Mouse (Mus musculus): ENCODE measurements at regions not wholly inside any gene's neighbourhood (a gene's known extent, or its start where the extent isn't known, plus 50 kb on each side); places are given as distances from the start of the nearest gene placed in this dataset.

DNA sequence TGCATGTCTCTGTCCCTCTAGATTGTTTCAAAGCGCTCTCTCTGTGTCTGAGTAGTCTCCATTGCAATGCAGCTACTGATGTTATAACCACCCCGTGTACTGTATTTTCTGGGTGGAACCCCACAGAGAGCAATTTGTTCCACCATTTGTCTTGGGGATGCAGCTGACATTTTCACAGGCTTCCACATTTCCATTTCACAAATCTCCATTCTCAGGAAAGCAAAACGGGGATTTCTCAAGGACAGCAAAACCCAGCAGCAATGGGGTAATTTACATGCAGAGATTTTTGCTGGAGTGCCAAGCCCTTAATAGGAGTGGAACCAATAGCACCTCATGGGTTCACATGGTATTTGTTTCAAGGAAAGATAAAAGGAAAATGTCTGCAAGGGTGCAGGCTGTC lies 412.5 kb upstream of the Rgma start:
- no peaks in the 10 kb centered on the region for H3K9me3 ChIP-seq (replicated peaks)
- ATAC-seq (replicated peaks; ENCODE audit: low FRiP score) = no peak

DNA sequence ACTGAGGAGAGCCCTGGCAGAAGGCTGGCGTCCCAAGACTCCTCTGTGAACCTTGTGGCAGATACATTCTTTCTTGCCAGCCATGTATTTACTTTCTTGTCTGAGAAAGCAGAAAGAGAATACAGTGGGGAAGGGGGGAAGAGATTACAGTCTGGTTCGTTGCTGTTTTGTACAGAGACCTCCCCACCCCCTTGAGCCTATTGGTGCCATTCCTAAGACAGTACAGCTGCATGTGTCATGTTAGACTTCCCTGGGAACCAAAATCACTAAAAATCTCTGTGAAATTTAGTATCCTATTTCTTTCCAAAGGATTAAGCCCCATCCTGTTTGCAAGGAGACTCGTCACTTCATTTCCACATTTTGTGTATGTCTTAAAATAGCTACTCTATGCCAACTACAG lies 411.4 kb upstream of the Rgma start:
- Histone ChIP-seq H3K9ac (no peak overlapping the region), H3K27me3 (no peaks in the 10 kb centered on the region), H3K36me3 (no peaks in the 10 kb centered on the region), H3K4me1 (0 out of 2 replicates have a peak, but pooled peaks cover 3% of the 10 kb centered on the region), H3K4me2 (no peak overlapping the region), H3K9me3 (replicated peaks) (no peaks in the 10 kb centered on the region), H3K4me3 (replicated peaks) (no peak overlapping the region), H3K27ac (no peak overlapping the region)
- no peak for ATAC-seq (replicated peaks; ENCODE audit: low FRiP score)
- 79% methylated on average over 3 of the region's 3 CpGs for WGBS

More for the DNA sequence above, 412.5 kb upstream of the Rgma start:
- 64% methylated on average over 3 of the region's 3 CpGs for WGBS
- Histone ChIP-seq H3K27ac (no peak overlapping the region), H3K4me2 (no peak overlapping the region), H3K36me3 (no peaks in the 10 kb centered on the region), H3K9ac (no peak overlapping the region), H3K27me3 (no peaks in the 10 kb centered on the region), H3K4me3 (replicated peaks) (no peak overlapping the region), H3K4me1 (0 out of 2 replicates have a peak, but pooled peaks cover 3% of the 10 kb centered on the region)

DNA sequence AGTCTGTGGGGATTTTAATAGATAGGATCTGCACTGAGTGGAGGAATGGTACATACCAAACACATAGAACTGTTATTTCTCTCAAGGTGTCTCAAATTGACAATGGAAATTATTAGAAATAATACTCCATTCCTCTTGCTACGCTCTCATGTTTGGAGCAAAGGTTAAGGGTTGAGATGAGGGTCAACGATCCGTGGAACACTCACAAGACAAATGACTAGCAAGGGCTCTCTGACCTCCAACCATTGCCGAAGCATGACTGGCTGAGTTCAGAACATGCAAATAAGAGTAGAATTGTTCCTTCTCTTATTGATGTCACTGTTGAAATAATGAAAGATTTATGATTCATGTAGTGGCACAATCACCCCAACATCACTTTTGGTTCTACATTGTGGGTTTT lies 407.1 kb upstream of the Rgma start:
- H3K9ac ChIP-seq = no peak overlapping the region
- H3K9me3 ChIP-seq (replicated peaks) = no peaks in the 10 kb centered on the region
- no peak overlapping the region for H3K4me2 ChIP-seq
- no peaks in the 10 kb centered on the region for H3K4me1 ChIP-seq
- WGBS = 35% methylated on average over 4 of the region's 4 CpGs
- ATAC-seq (replicated peaks; ENCODE audit: low FRiP score) = no peak
- no peaks in the 10 kb centered on the region for H3K36me3 ChIP-seq
- no peaks in the 10 kb centered on the region for H3K27me3 ChIP-seq
- H3K4me3 ChIP-seq (replicated peaks) = no peak overlapping the region
- no peak overlapping the region for H3K27ac ChIP-seq

DNA sequence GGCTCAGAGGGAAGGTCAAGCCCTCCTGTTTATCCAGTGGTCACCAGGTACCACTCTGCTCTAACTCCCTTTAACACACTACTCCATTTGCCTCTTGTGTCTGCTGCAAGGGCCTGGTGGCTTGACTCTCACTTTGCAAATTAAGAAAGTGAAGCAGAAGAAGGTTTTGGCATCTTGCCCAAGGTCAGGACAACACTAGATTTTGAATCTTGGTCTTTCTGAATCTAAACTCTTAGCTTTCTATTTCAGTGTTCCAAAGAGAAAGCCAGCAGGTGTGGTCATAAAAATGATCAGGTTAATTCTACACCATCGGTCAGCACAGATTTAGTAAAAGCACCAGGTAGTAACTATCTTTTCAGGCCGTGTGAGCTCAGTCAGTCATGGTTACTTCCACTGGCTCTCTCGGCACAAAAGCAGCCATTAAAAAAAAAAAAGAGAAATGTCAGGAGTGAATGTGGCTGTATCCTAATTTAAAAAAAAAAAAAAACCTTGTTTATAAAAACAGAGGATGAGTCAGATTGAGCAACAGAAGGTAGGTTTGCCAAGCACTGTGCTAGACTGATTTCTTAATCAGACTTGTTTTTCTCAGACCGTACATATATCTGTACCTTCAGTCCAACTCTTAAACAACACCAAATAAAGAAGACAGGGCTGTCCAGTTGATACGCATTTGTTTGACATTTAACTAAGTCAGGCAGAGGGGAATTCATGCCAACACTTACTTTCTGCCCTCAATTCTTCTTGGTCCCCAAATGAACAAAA lies 403.6 kb upstream of the Rgma start:
- no peaks in the 10 kb centered on the region for H3K4me1 ChIP-seq
- H3K27ac ChIP-seq = no peak overlapping the region
- no peaks in the 10 kb centered on the region for H3K27me3 ChIP-seq
- no peak for ATAC-seq (replicated peaks; ENCODE audit: low FRiP score)
- no peaks in the 10 kb centered on the region for H3K9me3 ChIP-seq (replicated peaks)
- no peak overlapping the region for H3K4me2 ChIP-seq
- 70% methylated on average over 5 of the region's 5 CpGs for WGBS
- H3K4me3 ChIP-seq (replicated peaks) = no peak overlapping the region
- H3K9ac ChIP-seq = no peak overlapping the region
- H3K36me3 ChIP-seq = no peaks in the 10 kb centered on the region

DNA sequence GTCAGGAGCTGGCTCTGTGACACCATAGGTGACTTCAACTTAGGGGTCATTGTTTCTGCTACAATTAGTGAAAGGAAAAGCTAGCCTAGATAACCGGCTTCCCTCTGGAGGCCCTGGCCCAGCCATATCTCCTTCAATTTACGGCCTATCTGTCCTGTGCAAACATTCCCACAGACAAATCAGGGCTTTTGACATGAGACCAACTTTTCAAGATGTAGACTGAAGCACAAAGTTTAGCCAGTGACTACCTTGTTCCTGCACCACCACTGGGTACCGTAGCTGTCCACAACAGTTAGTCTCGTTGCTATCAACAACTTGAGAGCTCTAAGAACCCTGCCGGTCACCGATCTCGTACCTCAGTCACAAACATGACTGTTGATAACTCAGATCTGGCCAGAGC lies 402.9 kb upstream of the Rgma start:
- Histone ChIP-seq H3K4me1 (no peaks in the 10 kb centered on the region), H3K27ac (no peak overlapping the region), H3K4me2 (no peak overlapping the region), H3K9me3 (replicated peaks) (no peaks in the 10 kb centered on the region), H3K4me3 (replicated peaks) (no peak overlapping the region), H3K27me3 (no peaks in the 10 kb centered on the region), H3K36me3 (no peaks in the 10 kb centered on the region), H3K9ac (no peak overlapping the region)
- ATAC-seq (replicated peaks; ENCODE audit: low FRiP score) = no peak
- 64% methylated on average over 7 of the region's 7 CpGs for WGBS

DNA sequence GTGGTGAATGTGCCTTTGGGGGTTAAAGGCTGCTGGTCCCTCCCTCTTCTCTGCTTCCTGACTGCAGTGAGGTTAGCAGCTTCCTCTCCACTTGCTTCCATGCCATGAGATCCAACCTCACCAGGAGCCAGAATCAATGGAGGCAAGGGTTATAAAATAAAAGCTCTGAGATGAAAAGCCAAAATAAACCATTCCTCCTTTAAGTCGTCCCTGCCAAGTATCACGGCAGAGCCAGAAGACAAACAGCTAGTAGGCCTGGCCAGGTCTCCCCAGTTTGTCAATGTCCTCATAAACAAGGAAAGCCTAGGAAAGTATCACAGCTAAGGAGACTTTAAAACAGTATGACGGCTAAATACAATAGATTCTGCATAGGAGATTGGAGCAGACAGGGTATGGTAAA lies 401.5 kb upstream of the Rgma start:
- Histone ChIP-seq H3K27me3 (no peaks in the 10 kb centered on the region), H3K4me2 (no peak overlapping the region), H3K36me3 (no peaks in the 10 kb centered on the region), H3K4me1 (no peaks in the 10 kb centered on the region), H3K27ac (no peak overlapping the region), H3K4me3 (replicated peaks) (no peak overlapping the region), H3K9ac (no peak overlapping the region), H3K9me3 (replicated peaks) (no peaks in the 10 kb centered on the region)
- no peak for ATAC-seq (replicated peaks; ENCODE audit: low FRiP score)
- WGBS = 52% methylated on average over 3 of the region's 3 CpGs

DNA sequence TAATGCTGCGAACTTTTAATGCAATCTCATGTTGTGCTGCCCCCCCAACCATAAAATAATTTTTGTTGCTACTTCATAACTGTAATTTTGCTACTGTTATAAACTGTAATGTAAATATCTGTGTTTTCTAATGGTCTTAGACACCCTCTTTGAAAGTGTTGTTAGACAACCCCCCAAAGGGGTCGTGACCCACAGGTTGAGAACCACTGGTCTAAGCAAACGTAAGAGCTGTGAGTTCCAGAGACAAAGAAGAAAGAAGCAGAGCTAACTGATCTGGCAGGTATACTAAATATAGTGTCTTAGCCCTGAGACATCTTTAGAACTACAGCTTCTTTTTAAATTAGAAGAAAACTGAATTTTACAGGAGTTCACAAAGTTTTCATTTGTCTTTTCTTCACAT lies 400.9 kb upstream of the Rgma start:
- H3K4me1 ChIP-seq = no peaks in the 10 kb centered on the region
- no peak overlapping the region for H3K27ac ChIP-seq
- H3K9me3 ChIP-seq (replicated peaks) = no peaks in the 10 kb centered on the region
- no peaks in the 10 kb centered on the region for H3K36me3 ChIP-seq
- no peak overlapping the region for H3K9ac ChIP-seq
- ATAC-seq (replicated peaks; ENCODE audit: low FRiP score) = no peak
- H3K4me3 ChIP-seq (replicated peaks) = no peak overlapping the region
- no peak overlapping the region for H3K4me2 ChIP-seq
- H3K27me3 ChIP-seq = no peaks in the 10 kb centered on the region
- 81% methylated on average over 3 of the region's 3 CpGs for WGBS

DNA sequence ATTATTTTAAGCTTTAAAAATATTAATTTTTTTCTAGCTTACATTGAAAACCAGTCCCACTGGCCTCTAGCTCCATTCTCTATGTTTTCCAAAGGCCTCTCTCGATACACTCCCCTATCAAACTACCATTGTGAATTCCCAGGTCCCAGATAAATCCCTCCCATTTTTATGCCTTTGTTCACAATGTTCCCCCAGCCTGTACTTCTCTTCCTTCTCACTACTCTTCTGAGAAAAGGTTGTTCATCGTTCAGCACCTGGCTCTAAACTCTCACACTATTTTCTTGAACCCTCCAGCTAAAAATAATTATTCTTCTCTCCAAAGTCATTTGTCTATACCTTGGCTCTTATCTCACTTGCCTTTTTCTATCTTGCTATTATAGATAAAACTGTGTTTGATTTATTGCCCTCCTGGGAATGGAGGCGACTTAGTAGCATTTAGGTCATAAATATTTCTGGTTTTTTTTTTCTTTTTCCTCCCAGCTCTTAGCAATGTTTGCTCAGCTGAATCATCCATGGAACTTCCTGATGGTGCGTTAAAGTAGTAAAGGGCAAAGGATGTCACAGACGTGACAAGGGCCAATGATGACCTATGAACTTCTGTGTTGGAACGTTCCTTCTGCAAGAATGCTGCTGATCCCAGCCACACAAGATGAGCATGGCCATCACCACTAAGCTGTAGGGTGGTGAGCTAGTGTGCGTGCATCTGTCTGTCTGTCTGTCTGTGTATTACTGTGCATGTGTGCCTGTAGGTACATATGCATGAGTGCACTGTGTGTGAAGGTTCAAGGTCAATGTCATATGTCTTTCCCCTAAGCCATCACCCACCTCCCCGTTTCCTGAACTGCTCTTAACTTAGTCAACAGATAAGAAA lies 384.5 kb upstream of the Rgma start:
- Histone ChIP-seq H3K36me3 (no peaks in the 10 kb centered on the region), H3K9me3 (replicated peaks) (no peaks in the 10 kb centered on the region), H3K9ac (no peak overlapping the region), H3K4me3 (replicated peaks) (no peak overlapping the region), H3K27me3 (no peaks in the 10 kb centered on the region), H3K4me2 (no peak overlapping the region), H3K4me1 (peaks cover 4% of the 10 kb centered on the region), H3K27ac (no peak overlapping the region)
- 28% methylated on average over 8 of the region's 8 CpGs for WGBS
- no peak for ATAC-seq (replicated peaks; ENCODE audit: low FRiP score)

DNA sequence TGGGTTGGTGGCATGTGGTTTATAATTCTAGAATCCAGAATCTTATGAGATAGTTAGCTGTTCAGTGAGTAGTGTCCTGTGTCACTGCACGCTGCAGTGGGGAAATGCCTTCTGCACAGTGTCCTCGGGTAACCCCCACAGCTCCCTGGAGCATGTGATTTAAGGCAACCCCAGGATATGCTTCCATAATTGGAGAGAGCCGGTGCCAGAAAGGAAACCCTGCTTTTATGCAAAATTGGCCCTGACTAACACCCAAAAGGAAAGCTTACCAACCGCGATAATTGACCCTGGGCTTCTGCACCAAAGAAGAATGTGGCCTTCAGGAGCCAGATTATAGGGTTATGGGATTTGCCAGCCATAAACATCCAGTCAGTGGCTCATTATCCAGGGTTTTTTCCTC lies 376.9 kb upstream of the Rgma start:
- no peaks in the 10 kb centered on the region for H3K4me1 ChIP-seq
- H3K27me3 ChIP-seq = no peaks in the 10 kb centered on the region
- H3K4me2 ChIP-seq = no peak overlapping the region
- H3K27ac ChIP-seq = no peak overlapping the region
- H3K36me3 ChIP-seq = no peaks in the 10 kb centered on the region
- no peak overlapping the region for H3K4me3 ChIP-seq (replicated peaks)
- ATAC-seq (replicated peaks; ENCODE audit: low FRiP score) = no peak
- H3K9me3 ChIP-seq (replicated peaks) = no peaks in the 10 kb centered on the region
- WGBS = 47% methylated on average over 5 of the region's 5 CpGs
- H3K9ac ChIP-seq = no peak overlapping the region

DNA sequence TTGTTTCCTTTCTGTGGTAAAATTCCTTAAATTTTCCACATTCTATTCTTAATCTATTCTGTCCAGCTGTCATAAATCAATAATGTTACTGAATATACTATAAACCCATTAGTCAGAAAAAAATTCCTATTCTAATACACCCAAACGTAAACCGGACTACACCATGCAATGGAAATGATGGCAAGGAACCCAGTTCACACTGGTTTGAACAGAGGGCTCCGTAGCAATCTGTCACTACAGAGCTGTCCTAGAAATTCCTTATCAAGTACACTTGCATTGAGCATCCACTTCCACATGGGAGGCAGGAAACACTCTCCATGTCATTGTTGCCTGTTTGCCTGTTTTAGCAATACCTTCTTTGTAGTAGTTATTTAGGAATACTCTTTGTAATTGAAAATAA lies 356.2 kb upstream of the Rgma start:
- H3K4me1 ChIP-seq = no peaks in the 10 kb centered on the region
- 78% methylated on average over 3 of the region's 3 CpGs for WGBS
- no peak for ATAC-seq (replicated peaks; ENCODE audit: low FRiP score)

DNA sequence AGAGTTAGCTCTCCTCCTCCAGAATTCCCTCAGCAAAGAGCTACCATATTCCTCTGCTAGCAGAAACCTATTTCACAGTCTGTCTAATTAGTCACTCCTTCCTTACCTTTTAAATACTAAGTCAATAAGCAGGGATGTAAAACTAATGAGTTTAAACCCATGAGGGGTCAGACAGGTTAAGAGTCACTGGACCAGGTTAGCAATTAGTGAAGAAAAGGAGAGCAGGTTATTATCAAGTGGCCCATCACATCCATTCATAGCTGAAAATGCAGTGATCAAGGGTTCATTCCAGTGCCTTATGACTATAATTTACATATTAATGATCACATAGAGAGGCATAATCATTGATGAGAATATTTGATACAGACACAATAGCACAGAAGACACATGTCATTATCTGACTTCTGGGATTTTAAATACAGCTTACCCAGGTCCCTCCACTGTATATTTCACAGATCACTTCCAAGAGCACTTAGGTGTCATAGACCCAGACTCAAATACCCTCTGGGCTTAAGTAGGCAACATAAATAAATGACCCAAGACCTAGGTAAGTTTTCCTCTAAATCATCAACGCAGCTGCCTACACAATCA lies 355.4 kb upstream of the Rgma start:
- H3K36me3 ChIP-seq = no peaks in the 10 kb centered on the region
- WGBS = 39% methylated on average over 1 of the region's 1 CpGs
- ATAC-seq (replicated peaks; ENCODE audit: low FRiP score) = no peak

More for the DNA sequence above, 356.2 kb upstream of the Rgma start:
- Histone ChIP-seq H3K27me3 (no peaks in the 10 kb centered on the region), H3K4me2 (no peak overlapping the region), H3K4me3 (replicated peaks) (no peak overlapping the region), H3K27ac (no peak overlapping the region), H3K9me3 (replicated peaks) (no peaks in the 10 kb centered on the region), H3K9ac (no peak overlapping the region), H3K36me3 (no peaks in the 10 kb centered on the region)

DNA sequence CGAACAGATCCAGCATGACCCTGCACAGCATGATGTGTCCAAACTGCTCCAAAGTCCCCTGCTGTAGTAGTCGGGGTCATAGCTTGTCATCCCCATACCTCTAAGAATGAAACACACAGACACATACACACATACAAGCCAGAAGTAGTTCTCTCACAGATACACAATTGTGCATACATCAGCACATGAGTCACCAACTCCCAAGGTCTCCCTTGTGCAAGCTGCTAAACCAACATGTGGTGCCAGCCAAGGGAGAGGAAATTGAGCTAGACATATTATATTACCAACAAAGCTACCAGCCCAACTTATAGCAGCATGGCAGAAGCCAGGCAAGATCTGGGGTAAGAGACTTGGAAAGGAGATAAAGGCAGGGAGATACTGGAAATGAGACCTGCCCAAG lies 353.5 kb upstream of the Rgma start:
- Histone ChIP-seq H3K36me3 (no peaks in the 10 kb centered on the region), H3K27ac (no peak overlapping the region), H3K9me3 (replicated peaks) (no peaks in the 10 kb centered on the region), H3K4me2 (no peak overlapping the region), H3K4me1 (no peaks in the 10 kb centered on the region), H3K4me3 (replicated peaks) (no peak overlapping the region), H3K9ac (no peak overlapping the region), H3K27me3 (no peaks in the 10 kb centered on the region)
- no peak for ATAC-seq (replicated peaks; ENCODE audit: low FRiP score)
- 81% methylated on average over 2 of the region's 2 CpGs for WGBS

More for the DNA sequence above, 355.4 kb upstream of the Rgma start:
- Histone ChIP-seq H3K4me2 (no peak overlapping the region), H3K4me3 (replicated peaks) (no peak overlapping the region), H3K27ac (no peak overlapping the region), H3K27me3 (no peaks in the 10 kb centered on the region), H3K4me1 (no peaks in the 10 kb centered on the region), H3K9me3 (replicated peaks) (no peaks in the 10 kb centered on the region), H3K9ac (no peak overlapping the region)

Measured in kidney, embryonic 15.5 days (tissue).